Mouse (Mus musculus) heart, postnatal 25 days (tissue): ENCODE measurements around the gene Myh7. TPM values are rescaled to one million over a fixed set of nuclear protein-coding genes. Genes with fewer than 3 reads are reported as not detected.
"Not testable (repeated sequence)": the region's sequence is repeated elsewhere in the genome, so short reads cannot be mapped to it uniquely, and the experiment has no call there.

Source experiments
- DNase-seq: peaks from one replicate; pipeline ENCODE4 v3.0.0; 2022; ENCODE audit warnings: low spot score
- intact Hi-C: fragments of 180-260 bp; cut with DNase I; formaldehyde crosslinking; loops from one replicate; pipeline ENCODE4 v1.15.1; 2025
- total RNA-seq, 2 experiments: library from RNA; stranded (reverse); gene quantifications; 2 replicates each; pipeline ENCODE4 v1.2.3; 2021

Gene Myh7
- total RNA-seq, 2 experiments from 2014 or later: 2,164 to 2,361 TPM

DNA sequence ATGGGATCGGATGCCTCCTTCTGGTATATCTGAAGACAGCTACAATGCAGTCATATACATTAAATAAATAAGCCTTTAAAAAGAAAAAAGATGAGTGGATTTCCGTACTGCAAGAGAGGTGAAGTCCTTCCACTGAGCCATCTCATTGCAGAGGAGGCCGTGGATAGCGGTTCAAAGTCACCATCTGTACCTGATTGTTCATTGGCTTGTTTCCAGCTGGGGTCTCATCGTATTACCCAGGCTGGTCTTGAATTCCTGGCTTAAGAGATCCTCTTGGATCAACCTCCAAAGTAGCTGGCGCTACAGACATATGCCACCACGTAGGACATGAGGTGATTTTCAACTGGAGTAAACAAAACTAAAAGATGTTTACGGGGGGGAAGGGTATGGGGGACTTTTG, 11.5 kb upstream of the Myh7 start:
- intact Hi-C loops: no loop called here

DNA sequence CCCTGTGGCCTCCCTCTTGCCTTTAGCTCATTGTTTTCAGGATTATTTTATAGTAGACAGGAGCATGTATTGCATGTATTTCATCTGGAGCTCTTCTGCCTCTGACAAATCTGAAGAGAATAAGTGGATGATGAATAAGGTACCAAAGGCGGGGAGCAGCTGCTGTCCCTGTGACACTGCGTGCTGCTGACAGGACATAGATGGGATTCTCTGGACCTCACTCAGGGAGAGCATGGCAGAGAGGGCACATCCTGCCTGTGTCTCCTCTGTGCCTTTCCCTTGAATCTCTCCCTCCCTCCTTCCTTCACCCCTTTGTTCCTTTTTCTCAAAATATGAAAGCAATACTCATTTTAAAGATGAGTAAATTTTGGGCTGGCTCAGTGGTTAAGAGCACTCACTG, 11.1 kb upstream of the Myh7 start:
- no peak for DNase-seq
- intact Hi-C loops: no loop called here

More for the DNA sequence above, 11.5 kb upstream of the Myh7 start:
- DNase-seq: no peak

DNA sequence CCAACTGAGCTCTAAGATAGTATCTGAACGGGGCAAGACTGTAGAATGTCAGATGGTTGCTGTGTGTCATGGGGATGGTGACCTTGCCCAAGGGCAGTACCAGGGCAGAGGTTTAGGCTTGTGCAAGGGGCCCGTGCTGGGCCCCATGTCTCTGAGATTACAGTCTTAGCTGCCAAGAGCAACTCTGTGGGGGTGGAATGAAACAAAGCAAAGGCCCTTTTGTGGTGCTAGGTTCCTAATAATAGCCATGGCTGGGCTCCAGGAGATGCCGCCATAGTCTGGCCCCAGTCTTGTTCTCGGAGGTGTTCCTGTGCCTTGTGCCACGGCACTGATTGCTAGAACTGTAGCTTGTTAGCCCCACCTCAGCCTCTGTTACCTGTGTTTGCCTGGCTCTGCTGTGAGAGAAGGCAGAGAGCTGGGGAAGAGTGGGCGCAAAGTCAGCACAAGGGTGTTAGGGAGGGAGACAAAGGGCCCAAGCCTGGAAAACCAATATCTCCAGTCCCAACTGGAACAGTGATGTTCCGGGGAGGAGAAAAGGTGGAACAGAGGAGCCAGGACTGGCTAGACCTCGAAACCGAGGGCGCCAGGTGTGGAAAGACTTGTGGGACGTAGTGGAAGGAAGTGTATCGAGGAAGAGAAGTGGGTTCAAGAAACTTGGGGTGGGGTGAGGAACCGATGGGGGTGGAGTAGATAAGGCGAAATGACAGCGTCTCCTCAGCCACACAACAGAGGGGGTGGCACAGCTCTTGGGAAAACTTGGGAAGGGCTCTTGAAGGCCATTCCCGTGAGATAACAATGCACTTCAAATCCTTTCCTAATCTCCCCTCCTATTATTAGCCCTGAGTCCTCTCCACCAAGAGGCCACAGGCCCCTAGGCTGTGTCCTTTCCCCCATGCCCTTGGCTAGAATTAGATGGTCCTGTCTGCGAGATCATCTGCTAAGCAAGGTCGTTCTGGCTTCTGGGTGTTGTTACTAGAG, 9.7 kb upstream of the Myh7 start:
- peak; percentile 44 for DNase-seq
- intact Hi-C loops: no loop called here

DNA sequence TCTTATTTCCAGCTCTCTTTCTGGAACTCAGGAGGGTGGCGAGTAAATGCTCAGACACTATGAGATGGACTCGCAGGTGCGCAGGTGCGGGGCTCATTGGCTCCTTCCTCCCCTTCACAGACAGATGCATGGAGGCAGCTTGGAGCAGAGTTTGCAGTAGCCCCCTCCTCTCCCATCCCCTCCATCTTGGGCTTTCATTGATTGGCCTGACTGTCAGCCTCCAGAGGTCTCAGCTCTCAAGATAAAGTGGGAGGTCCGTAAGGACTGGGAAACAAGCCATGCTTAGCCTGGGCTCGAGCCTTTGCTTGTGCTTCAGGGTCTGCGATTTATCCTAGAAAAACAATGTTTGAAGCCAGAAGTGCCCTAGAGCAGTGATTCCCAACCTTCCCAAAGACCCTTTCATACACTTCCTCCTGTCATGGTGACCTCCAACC, 8.3 kb upstream of the Myh7 start:
- intact Hi-C loops: no loop called here
- DNase-seq: no peak

DNA sequence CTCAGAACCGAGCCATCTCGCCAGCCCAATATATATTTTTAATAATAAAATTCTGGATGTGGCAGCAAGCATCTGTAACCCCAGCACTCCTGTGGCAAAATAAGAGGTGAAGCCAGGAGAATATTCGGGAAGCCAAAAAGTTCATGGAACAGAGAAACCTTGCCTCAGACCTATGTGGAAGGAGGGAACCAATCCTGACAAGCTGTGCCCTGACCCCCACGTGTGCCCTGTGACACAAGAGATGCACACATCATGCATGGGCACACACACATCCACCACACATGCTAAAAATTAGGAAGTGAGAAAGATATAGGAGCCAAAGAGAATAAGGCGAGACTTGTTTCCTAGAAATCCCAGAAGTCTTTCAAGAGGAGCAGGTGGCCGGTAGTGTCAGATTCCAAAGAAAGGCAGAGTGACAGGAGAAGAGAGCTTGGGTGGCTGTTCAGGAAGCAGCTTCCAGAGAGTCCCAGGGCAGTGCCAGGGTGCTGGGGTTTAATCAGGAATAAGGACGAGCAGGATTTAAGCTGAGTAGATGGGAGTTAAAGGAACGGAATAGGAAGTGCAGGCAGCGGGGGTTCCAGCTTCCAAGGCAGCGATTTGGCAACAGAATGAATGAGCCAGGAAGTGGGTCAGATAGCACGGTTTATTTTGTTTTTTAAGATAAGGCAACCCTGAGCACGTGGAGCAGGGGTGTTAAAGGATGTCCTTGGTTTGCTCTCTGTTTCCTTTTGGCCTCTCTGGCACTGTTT, 7.7 kb upstream of the Myh7 start:
- no peak for DNase-seq
- intact Hi-C loops: no loop called here

DNA sequence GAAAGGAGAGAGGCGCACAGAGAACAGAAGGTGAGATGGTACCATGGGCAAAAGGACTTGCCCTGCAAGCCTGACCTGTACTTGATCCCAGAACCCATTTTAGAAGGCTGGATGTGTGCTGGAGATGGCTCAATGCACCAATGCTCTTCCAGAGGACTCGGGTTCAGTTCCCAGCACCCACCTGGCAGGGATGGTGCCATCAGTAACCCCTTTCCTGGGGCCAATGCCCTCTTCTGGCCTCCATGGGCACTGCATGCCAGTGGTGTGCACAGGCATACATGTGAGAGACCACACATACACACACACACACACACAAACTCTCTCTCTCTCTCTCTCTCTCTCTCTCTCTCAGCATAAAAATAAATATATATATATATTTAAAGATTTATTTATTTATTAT, 7.0 kb upstream of the Myh7 start:
- intact Hi-C loops: no loop called here
- no peak for DNase-seq

DNA sequence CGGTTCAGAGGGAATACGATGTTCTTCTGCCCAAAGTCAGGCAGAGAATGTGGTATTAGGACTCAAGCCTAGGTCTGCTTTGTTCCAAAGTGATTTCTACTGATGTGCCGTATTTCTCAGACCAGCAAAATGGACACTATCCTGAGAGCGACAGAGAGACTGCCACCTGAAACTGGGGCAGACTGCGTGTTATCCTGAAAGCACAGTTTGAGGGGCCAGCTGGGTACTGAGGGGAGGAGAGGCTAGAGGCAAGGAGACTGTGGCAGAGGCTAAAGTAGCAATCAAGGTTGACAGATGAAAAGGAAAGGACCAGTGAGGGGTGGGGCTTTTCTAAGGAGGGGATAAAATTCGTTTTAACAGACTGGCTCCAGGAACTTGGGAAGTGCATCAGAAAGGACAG, 6.4 kb upstream of the Myh7 start:
- intact Hi-C loops: no loop called here
- DNase-seq: no peak

DNA sequence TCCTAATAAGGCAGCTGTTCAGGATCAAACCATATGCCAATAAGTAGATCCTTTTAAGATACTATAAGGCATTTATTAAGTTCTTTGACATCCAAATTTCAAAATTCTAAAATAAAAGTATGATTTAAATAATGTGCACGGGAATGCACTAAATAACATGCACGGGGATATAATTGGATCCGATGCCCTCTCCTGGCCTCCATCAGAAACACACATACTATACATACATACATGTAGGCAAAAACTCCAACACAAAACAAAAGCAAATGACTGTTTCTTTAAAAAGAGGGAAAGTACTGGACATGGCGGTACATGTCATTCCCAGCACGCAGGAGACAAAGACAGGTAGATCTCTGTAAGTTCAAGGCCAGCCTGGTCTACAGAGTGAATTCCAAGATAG, 5.4 kb upstream of the Myh7 start:
- DNase-seq, intact Hi-C loops: not testable (repeated sequence)

DNA sequence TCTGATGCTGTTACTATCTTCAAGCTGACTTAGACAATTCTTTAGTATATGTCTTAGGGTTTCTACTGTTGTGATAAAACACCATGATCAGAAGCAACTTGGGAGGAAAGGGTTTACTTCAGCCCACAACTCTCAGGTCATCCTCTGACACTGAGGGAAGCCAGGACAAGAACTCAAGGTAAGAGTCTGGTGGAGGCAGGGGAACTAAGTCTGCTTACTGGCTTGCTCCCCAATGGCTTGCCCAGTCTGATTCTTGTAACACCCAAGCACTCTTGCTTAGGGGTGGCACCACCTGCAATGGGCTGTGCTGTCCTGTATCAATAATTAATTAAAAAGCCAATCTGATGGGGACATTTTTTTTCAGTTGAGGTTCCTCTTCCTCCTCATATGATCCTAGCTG, 4.3 kb upstream of the Myh7 start:
- intact Hi-C loops: no loop called here
- DNase-seq: no peak

DNA sequence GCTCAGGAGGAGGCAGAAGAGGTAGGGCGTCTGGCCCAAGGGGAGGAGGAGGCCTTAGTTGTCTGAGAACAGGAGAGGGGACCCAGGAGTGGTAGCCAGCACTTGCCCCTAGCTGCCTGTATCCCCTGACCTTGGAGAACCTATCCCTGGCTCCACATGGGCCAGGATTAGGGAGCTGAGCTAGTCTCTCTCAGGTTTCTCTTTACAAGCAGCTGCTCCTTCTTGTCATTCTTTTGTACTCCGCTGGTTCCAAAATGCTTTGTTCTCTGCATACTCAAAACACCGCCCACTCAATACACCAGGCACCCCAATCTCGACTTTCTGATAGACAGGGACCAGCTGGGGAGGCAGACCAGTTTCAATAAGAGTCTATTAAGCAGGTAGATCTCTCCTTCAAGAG, 2.9 kb upstream of the Myh7 start:
- intact Hi-C loops: no loop called here
- no peak for DNase-seq

DNA sequence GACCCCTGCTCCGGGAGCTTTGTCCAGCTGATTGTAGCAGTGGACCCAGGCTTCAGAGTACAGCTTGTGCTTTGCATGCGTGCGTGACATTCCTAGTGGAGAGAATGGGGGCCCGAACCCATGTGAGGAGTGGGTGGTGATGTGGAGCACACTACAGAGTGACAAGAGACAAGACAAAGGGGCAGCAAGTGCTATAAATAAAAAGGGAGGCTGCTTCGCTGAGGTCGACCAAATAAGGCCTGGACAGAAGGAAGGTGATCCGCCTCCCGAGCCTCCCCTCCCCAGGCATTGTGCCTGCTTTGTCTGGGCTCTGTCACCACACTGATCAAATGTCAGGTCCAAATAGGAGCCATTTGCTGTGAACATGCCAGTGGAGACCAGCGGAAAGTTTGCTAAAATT, 2.4 kb upstream of the Myh7 start:
- no peak for DNase-seq
- intact Hi-C loops: no loop called here

DNA sequence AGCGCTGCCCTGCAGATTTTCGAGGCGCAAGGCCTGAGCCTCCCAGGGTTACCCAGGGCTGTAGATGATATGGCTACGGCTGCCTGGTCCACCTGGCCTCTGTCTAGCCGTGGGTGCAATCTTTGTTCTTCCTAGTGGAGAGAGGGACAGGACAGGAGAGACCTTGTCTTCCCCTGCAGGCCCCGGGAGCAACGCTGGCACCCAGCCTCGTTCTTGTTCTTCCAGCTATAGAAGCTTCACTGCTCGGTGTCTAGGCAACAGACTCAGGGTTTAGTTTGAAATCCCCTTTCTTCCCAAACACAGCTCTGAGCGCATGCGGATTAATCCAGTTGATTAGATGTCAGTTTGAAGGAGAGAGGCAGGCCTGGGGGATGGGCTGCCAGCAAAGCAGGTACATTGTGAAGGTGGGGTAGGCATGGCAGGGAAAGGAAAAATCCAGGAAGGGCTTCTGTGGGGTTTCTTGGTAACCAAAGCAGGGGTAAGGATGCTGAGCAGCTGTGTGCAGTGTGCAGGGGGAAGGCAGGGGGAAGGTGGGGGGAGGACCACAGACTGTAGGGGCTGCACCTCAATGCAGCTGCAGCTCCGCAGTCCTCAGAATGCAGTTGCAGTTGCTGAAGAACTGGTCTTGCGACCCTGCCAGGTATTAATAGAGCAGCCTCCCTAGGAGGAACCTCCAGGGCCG, 1.2 kb upstream of the Myh7 start:
- DNase-seq: no peak
- intact Hi-C loops: no loop called here

DNA sequence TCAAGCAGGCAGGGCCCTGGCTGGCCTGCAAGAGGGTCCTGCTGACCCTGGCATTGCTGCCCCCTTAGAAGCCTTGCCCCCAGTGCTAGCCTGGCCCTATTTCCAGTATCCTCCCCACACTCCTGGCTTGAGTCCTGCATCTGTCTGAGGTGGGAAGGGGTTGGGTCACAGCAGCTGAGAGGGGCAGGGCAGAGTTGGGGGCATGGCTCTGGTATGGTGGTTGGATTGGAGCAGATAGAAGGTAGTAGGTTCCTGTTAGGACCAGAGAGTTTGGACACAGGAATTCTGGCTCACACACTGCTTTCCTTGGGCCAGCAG, 402 bp upstream of the Myh7 start:
- intact Hi-C loops: no loop called here
- no peak for DNase-seq

DNA sequence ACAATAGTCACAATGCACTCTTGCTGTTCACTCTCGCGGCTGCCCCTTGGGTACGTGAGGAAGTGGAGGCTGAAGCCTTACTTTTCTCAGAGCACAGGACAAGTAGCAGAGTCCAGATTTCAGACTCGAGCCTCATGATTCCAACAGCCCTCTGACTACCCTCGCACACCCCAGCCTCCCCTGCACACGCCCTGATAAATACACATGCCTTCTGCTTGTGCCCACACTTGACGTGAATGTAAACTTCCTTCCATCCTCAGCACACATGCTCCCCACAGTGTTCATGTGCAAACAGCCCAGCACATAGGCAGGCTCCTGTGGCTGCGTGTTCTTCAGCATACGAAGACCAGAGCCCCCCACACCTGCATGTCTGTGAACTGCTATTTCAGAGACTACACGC, 790 bp downstream of the Myh7 start:
- no peak for DNase-seq
- intact Hi-C loops: no loop called here

DNA sequence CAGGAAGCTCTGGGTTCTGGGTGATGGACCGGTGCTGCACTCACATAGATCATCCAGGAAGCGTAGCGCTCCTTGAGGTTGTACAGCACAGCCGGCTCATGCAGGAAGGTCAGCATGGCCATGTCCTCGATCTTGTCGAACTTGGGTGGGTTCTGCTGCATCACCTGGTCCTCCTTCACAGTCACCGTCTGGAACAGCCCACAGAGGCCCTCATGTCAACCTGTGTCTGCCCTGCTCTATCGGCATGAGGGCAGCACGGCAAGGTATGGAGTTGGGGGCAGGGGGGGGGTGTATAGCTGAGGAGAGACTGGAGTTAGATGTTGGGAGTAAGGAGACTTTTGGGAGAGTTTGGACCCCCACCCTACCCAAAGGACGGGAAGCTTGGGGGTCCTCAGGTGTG, 2.2 kb downstream of the Myh7 start:
- no peak for DNase-seq
- intact Hi-C loops: no loop called here

DNA sequence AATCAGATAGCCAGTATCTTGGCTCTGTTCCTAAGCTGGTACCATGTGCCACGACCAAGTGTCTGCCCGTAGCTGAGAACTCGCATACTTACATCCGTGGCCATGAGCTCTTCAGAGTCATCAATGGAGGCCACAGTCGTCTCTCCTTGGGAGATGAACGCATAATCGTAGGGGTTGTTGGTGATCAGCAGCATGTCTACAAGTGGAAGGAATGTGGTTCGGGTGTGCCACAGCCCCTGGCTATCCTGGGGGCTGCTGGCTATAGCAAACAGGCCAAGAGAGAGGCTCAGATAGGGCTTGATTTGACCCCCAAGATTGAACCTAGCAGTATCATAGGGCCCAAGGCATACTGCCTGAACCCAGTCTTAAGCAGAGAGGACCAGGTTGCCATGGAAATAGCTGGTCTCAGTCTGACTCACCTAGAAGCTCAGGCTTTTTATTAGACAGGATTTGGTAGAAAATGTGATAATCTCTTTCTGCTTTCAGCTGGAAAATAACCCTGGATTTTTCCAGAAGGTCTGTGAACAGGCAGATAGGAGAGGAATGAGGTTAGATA, 4.5 kb downstream of the Myh7 start:
- DNase-seq: no peak
- intact Hi-C loops: no loop called here

DNA sequence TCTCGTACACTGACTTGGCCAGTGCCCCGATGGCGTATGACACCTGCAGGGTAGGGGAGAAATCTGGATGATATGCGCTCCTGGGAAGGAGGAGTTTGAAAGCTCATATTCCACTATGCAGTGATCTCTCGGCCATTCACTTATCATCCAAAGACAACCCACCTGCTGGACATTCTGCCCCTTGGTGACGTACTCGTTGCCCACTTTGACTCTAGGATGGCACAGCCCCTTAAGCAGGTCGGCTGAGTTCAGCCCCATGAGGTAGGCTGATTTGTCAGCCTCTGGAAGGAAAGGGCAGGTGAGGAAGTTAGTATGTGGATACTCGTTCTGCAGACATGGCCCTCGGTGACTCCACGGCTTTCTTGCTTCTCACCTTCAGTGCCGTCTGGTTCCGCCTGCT, 5.5 kb downstream of the Myh7 start:
- intact Hi-C loops: no loop called here
- DNase-seq: no peak

DNA sequence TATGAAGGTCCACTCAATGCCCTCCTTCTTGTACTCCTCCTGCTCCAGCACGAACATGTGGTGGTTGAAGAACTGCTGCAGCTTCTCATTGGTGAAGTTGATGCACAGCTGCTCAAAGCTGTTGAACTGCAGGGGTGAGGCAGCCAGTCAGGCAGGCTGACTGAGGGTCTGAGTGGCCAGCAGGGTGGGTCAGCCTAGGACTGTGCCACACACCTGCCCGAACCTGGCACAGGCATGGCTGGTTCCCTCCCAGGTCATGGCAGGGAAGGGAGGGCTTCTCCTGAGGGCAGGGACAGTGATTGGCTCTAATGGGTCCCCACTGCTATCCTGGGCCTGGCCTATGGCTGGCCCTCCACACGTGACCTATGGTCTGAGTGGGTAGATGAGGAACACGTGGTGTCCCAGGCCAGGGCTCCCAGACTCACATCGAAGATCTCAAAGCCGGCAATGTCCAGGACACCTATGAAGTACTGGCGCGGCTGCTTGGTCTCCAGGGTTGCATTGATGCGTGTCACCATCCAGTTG, 6.0 kb downstream of the Myh7 start:
- DNase-seq, intact Hi-C loops: not testable (repeated sequence)

DNA sequence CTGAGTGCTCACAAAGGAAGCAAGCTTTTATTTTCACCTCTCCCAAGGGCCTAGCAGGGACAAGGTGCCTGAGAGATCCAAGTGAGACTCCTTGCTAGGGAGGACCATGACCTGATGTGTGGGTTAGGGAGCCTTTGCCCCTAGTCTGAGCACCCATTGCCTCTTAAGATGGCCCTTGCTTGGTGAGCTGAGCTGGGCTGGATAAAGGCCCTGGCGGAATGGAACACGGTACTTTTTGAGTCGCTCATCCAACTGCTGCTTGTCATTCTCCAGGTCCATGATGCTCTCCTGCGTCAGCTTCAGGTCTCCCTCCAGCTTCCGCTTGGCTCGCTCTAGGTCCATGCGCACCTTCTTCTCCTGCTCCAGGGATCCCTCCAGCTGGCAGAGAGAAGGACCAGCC, 12.5 kb downstream of the Myh7 start:
- intact Hi-C loops: no loop called here
- DNase-seq: no peak

DNA sequence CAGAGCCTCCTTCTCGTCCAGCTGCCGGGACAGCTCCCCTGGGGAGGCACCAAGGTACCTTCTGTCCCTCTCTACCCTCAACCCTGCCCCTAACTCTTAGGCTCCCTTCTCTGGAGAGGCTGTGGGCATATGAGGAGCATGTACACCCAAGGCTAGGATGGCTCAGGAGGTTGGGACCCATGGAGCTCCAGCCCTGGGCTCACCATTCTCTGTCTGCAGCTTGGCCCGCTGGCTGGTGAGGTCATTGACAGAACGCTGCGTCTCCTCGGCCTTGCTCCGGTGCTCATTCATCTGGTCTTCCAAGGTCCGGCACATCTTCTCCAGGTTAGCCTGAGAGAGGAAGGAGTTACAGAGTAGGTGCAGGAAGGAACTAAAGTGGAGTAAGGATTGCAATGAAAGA, 15.8 kb downstream of the Myh7 start:
- DNase-seq: no peak
- intact Hi-C loops: no loop called here
